Mouse (Mus musculus): ENCODE results near the gene Cenpb. TPM values are rescaled to one million over a fixed set of nuclear protein-coding genes. Genes with fewer than 3 reads are reported as not detected.

Cenpb gene
- total RNA-seq, 2 experiments from 2014 or later: 60.0 to 68.2 TPM

DNA sequence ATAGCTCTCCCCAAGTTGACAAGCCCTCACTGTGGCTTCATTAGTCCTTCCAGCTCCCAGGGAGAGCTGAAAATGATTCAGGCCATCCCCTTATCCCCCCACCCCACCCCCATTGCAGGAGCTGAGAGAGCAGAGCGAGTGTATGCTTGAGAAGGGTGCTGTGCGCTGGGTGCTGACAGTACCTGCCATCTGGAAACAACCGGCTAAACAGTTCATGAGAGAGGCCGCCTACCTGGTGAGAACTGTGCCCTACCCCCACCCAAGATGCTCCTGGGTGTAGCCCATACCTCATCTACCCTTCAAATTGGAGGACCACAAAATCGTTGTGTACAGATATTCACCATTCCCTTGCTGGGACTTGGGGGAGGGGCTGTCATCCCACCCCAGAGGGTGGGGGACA is 40.6 kb downstream of the Cenpb start:
- DNase-seq: no peak

DNA sequence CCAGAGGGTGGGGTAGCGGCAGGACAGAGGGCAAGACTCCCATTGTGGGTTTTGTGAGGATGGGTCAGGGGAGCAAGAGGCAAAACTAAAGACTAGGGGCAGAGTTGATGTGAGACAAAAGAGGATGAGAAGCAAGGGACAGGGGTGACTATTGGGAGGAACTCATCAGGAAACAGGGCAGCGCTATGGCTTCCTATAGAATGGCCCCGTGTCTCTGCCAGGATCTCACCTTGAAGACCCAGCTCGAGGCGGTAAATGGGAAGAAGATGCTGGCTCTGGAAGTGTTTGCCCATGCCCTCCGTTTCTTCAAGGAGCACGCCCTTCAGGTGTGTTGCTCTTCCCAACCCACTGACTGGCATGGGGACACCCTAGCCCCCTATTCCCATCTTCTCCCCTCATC is 41.1 kb downstream of the Cenpb start:
- no peak for DNase-seq

DNA sequence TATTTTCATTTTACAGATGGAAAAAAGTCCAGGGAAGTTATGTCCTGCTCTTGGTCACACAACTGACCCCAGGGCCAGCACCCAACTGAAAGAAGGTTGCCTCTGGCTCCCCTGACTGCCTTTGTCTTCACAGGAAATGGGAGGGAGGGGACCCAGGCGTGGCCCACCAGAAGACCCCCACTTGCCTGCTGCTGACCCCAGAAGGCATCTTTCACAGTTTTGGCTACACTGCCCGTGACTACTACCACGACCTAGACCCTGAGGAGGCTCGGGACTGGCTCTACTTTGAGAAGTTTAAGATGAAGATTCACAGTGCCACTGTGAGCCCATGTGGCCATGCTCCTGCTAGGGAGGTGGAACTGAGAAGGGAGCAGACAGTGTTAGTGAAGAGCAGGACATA is 41.6 kb downstream of the Cenpb start:
- DNase-seq: no peak

DNA sequence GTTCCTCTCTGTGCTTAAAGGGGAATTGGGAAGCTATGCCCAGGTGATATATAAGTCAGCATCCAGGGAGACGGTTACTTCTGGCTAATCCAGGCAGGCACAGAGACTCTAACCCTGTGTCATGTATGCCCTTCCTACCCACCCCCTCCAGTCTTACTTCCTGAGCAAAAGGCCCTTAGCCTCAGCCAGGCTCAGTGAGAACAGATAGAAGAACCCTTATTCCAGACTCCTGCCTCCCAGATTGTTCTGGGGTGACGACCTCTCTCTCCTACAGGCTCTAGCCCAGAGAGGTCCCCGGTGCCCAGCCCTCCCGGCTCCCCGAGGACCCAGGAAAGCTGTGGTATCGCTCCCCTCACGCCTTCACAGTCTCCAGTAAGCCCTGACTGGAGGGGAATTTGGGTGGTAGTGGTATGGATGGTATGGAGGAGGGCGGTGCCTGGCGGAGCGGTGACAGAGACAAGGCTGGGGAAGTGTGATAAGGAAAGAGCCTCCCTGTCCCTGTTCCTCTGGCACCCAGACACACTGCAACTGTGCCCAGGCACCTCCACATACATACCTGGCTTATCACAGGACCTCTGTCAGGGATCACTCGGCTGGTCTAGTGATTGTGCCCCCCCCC is 44.2 kb downstream of the Cenpb start:
- DNase-seq: no peak

DNA sequence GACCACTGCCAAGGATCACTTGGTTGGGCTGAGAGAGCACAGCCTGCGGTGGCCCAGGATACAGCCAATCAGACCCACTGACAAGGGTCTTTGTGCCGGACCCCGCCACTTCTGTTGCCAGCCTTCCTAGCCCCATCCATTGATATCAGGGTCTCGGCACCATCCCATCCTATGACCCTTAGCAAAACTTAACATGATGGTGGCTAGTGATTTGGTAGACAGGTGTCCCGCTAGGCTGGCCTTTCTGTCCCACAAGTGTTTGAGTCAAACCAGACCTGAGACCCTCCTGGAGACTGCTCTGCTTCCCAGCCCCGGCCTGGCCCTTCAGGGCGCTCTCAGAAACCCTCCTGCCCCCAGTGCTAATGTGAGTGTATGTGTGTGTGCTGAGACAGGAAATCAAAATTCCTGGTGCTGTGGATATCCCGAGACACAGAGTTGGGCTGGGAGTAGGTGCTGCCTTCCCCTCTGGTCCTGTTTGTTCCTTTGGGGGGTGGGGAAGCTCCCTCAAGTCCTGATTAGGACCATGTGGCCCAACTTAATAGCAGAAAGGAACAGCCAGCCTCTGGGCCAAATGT is 45.0 kb downstream of the Cenpb start:
- DNase-seq: no peak

DNA sequence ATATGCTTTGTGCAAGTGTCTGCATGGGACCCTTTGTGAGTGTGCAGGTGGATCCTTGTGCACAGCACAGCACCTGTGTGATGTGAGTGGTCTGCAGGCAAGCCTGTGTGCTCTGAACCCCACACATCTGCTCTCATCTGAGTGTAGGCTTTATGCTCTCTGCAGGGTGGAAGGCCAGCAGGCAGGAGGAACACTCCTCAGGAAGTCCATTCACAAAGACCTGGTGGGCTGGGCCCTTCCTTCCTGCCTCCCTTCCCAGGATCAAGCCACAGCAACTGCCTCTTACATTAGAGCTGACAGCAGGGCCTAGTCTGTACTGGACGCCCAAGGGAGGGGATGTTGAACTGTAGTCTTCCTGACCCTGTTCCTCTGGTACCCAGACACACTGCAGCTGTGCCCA is 45.5 kb downstream of the Cenpb start:
- peak; percentile 44 to 47 for DNase-seq

DNA sequence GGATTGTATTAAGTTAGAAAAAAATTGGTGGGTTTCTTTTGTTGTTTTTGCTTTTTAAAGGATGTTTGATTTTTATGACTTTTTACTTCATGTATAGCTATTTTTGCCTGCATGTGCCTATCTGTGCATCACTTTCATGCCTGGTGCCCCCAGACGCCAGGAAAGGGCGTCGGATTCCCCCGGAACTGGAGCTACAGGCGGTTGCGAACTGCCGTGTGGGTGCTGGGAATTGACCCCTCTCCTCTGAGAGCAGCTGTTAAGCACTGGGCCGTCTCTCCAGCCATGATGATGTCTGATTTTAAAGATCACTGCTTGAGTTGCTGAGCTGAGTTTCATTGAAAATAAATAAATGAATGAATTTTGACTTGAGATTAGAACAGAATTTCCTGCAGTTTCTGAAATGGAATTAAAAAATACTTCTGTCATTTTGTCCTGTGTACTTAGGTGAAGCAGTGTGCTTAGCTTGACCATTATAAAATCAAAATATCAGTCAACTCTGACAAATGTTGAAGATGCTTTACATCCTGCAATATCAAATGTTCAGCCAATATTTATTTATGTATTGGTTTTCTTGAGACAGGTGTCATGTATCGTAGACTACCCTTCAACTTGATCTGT is 46.8 kb downstream of the Cenpb start, which contains the start of gene Gm11037:
Gene Gm11037 (plus strand): TSS at position 568 of the 618 bp plus-strand sequence.
- DNase-seq: no peak

DNA sequence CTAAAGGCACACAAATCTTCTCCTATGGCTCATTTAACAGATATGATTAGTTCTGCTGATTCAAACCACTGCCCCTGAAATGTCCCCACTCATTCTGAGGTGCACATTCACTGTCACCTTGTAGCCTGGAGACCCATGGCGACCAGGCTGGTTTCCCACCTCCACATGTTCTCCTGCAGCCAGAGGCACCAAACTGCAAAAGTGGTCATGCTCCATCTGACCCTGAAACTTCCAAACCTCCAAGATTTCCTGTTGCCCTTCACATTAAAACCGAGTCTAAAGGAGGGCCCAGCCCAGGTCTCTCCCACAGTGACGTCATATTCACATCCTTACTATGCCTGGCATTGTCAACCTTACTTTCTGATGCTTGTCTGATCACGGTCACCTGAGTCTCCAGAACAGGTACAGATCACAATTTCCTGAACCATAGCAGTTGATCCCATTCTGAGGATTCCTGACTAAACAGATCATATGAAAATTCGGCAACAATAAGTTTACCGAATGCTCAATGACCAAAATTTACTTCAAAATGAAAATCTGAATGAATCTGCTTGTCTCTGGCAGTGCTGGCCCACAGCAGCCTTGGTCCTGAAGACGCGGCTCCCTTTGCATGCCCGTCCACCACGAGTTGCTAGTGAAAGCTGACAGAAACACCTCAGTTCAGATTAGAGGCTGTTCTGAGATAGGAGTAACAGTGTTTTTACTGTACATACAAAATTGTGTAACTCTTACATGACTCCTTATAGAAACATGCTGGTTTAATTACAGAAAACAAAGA is 47.6 kb downstream of the Cenpb start:
- no peak for DNase-seq

DNA sequence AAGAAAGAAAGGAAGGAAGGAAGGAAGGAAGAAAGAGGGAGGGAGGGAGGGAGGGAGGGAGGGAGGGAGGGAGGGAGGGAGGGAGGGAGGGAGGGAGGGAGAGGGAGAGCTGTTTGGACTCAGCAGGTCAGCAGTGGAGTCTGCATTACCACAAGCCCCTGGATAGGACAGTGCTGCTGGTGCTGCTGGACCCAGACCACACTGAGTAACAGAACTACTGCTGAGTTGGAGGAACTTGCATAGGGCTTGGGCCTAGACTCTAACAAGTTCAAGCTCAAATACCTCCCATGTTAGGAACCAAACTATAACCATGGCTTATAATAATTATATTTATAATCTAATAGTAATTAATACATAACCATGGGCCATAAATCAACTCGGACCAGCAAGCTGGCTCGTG is 49.0 kb downstream of the Cenpb start:
- no peak for DNase-seq

DNA sequence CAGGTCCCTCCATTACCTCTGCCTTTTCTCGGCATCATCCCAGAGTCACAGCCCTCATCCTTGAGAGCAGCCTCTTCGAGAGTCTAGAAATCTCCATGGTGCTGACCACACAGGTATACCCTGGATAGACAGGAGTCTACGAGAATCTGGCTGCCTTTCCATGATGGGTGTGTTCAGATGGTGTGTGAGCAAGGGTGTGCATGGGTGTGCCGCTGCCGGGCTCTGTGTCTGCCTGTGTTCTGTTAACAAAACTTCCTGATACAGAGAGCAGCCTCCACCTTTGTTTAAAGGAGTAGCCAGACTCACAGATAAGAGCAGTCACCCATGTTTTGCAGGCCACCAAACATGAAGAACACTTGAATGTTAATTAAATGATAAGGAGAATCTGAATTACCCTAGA is 50.0 kb downstream of the Cenpb start:
- no peak for DNase-seq

DNA sequence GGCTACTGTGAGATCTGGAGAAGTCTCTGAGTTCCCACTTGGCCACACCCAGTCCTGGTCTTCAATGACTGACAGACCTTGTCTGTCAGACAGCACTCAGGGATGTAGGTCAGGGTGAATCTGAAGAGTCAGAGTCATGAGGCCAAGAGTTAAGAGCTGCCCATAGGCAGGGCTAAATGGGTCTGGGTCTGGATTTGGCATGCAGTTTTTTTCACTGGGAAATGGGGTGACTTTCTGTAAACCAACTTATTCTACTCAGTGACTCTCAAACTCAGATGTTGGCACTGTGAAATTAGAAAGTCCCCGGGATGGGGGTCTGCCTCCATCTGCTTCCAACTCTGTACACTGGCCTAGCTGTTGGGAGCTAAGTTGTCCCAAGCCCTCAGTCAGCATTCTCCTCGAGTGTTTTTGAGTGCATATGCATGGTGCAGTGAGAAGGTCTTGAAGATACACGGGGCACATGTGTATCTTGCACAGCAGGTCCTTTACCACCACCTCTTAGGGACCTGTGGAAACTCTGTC is 51.2 kb downstream of the Cenpb start:
- no peak for DNase-seq

DNA sequence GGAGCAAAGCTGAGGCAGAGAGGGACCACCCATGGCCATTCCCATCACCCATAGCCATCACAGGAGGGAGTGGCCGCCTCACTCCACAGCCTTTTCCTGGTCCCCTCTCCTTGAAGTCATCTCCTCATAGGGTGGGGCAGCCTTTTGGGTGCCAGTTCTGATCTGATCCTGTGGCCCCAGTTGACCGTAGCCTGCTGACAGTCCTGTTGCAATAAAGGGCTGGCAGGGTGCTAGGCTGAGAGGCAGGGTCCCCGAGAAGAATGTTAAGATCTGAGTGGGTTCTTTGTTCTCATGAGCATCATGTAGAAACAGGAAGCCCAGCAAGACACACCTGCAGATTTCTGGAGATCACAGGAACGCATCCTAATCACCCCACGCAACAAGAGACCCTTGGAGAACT is 51.7 kb downstream of the Cenpb start:
- no peak for DNase-seq

DNA sequence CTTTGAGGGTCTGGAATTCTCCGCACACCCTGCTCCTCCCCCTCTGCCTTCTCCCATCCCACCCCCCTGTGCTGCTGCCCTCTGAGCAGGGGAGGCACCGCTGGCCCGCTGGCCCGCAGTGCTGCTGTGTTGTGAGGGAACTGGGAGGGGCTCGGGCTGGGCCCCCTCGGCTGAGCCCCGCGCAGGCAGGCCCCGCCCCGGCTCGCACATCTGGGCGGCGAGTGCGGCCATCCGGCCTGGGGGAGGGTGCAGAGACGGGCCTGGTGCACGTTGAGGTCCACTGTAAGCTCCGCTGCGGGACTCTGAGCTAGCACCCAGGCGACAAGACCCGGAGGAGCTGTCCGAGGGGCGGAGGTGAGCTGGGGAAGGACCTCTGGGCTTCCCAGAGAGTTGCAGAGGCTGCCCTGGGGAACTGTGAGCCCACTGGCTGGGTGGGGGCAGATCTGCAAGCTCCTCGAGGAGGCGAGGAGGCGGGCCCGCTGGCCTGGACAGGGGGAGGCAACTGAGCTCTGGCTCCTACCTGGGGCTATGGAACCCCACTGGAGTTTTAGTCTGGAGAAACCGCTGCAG is 52.6 kb downstream of the Cenpb start, which contains the start of gene Hspa12b:
Gene Hspa12b (plus strand): TSS at position 120 of the 570 bp plus-strand sequence.
- peak; percentile 58 to 77 for DNase-seq

DNA sequence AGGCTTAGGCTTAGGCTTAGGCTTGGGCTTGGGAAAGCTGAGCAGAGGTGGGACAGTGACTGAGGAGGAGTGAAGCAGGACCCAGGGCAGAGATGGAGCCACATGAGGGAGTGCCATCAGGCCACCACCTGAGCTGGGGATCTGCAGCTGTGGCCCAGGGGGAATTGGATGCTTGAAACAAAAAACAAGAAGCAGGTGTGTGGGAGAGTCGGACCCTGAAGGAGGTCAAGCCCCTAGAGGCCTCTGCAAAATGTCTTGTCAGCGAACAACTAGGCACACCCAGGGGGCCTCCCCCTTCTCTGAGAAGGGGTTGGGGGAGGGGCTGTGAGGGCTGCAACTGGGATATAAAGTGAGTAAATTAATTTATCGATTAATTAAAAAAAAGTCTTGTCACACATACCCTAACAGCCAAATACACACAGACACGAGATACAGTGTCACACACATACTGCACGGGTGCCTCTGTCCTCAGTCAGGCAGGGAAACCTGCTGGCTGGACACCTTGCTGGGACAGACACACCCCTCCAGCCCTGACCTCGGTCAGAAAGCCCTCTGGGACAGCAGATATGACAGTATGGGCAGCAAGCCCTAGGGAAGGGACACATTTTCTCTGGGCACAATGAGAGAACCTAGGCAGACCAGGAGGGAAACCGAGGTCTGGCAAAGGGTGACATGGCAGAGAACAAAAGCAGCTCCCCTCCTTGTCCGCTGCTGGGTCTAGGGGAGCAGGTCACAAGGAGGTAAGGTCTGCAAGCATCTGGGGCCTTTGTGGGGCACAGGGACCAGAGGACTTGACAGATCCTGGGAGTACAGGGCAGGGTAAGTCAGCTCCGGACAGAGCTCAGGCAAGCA is 53.7 kb downstream of the Cenpb start:
- DNase-seq: no peak

Other genes starting within 250 kb of the Cenpb start
- 1 to 10 TPM; 4.1 to 4.6 TPM for gene Gfra4, start 137.0 kb downstream of the Cenpb start, total RNA-seq (2021)
- 1 to 10 TPM; 2.4 to 3.8 TPM for gene Adam33, start 116.3 kb downstream of the Cenpb start, total RNA-seq (2021)
- gene Siglec1, start 93.3 kb downstream of the Cenpb start, total RNA-seq (2021): 1 to 10 TPM; 4.2 to 4.7 TPM
- gene Hspa12b, start 52.8 kb downstream of the Cenpb start, total RNA-seq (2021): 10 to 100 TPM in 1 of 2 experiments, 1 to 10 TPM in 1; 7.7 to 12.3 TPM
- gene Gm11037, start 46.6 kb downstream of the Cenpb start, total RNA-seq (2021): not detected
- 100 to 1,000 TPM in 1 of 2 experiments, 10 to 100 TPM in 1; 83.7 to 125 TPM for gene 1700037H04Rik, start 20.0 kb downstream of the Cenpb start, total RNA-seq (2021)
- 1 to 10 TPM; 5.5 to 5.7 TPM for gene Cdc25b, start 6.9 kb upstream of the Cenpb start, total RNA-seq (2021)
- 1 to 10 TPM; 4.9 to 6.1 TPM for gene Spef1, start 7.2 kb upstream of the Cenpb start, total RNA-seq (2021)
- gene Ap5s1, start 27.0 kb upstream of the Cenpb start, total RNA-seq (2021): 10 to 100 TPM; 14.0 to 21.1 TPM
- 10 to 100 TPM; 32.8 to 43.2 TPM for gene Mavs, start 54.0 kb upstream of the Cenpb start, total RNA-seq (2021)
- gene Pank2, start 82.4 kb upstream of the Cenpb start, total RNA-seq (2021): 10 to 100 TPM; 46.6 to 58.6 TPM
- gene Rnf24, start 172.8 kb upstream of the Cenpb start, total RNA-seq (2021): 1 to 10 TPM; 7.1 to 9.4 TPM